Mouse (Mus musculus) liver, adult (tissue): ENCODE data around the gene Timmdc1.

ENCODE experiments used
- GATA4 ChIP-seq: IDR thresholded peaks from 2 replicates; pipeline ENCODE4 v1.6.1; 2014; ENCODE audit warnings: mild to moderate bottlenecking, low read length; ENCODE audit not compliant: insufficient replicate concordance

The Timmdc1 gene

GRCm38 (mm10) chr16:38522129-38523084 is at the start of gene Timmdc1:
Gene Timmdc1 (minus strand): TSS chr16:38522663.
- TF ChIP-seq GATA4, result peak; percentile 10; the same call in 1 of the 2 replicates

- no peak for TF ChIP-seq GATA4
These were observed 49.0 kb upstream of the Timmdc1 start for GRCm38 (mm10) chr16:38571481-38571880.

GRCm38 (mm10) chr16:38568192-38568591 is 45.7 kb upstream of the Timmdc1 start:
- no peak for TF ChIP-seq GATA4

GRCm38 (mm10) chr16:38563516-38563915 is 41.1 kb upstream of the Timmdc1 start:
- no peak for TF ChIP-seq GATA4

GRCm38 (mm10) chr16:38562968-38563327 is 40.5 kb upstream of the Timmdc1 start:
- TF ChIP-seq GATA4, result no peak

- peak; percentile 38; the same call in 1 of the 2 replicates for TF ChIP-seq GATA4
These were observed 39.9 kb upstream of the Timmdc1 start for GRCm38 (mm10) chr16:38562131-38562967.

- TF ChIP-seq GATA4, result no peak
These were observed 35.8 kb upstream of the Timmdc1 start, which contains the start of gene Tmem39a for GRCm38 (mm10) chr16:38558221-38558748. Gene Tmem39a (plus strand): TSS chr16:38558698.

- TF ChIP-seq GATA4, result no peak
These were observed 33.5 kb upstream of the Timmdc1 start for GRCm38 (mm10) chr16:38555988-38556387.

- TF ChIP-seq GATA4, result no peak
These were observed 27.3 kb upstream of the Timmdc1 start, which contains the start of gene Poglut1 for GRCm38 (mm10) chr16:38549479-38550396. Gene Poglut1 (minus strand): TSS chr16:38550258.

- no peak for TF ChIP-seq GATA4
These were observed 25.5 kb upstream of the Timmdc1 start for GRCm38 (mm10) chr16:38548000-38548399.

GRCm38 (mm10) chr16:38538716-38539380 is 16.4 kb upstream of the Timmdc1 start:
- TF ChIP-seq GATA4, result no peak

- no peak for TF ChIP-seq GATA4
These were observed 14.2 kb upstream of the Timmdc1 start for GRCm38 (mm10) chr16:38536544-38537146.

DNA sequence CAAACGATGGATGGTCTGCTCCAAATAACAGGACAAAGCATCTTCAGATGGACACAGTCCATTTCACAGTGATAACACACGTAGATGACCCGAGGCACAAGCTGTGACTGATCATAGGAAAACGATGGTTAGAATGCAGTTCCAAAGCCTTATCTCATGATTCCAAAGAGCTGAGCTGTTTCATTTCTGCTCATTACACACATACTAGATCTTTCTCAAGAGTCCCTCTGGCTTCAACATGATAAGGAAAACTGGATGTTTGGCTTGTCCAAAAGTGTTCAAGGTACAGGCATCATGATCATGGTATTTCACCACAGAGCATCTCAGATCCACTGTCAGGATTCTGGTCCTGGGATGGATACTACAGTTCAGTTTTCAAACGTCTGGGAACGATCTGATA is 3.8 kb upstream of the Timmdc1 start:
- no peak for TF ChIP-seq GATA4
